Mouse (Mus musculus) lung, postnatal 0 days (tissue): ENCODE data around the gene Srp14.

Experiments used
- CTCF ChIP-seq: IDR thresholded peaks from 2 replicates; pipeline ENCODE4 v1.5.1; 2016; ENCODE audit warnings: antibody characterized with exemption, mild to moderate bottlenecking
- EP300 ChIP-seq: IDR thresholded peaks from 2 replicates; pipeline ENCODE4 v1.6.1; 2016; ENCODE audit warnings: antibody characterized with exemption, mild to moderate bottlenecking, control low read depth

GRCm38 (mm10) chr2:118524811-118525210 is 45.3 kb upstream of the Srp14 start:
- no peak for TF ChIP-seq CTCF
- TF ChIP-seq EP300, result no peak
